Mouse (Mus musculus) urinary bladder, postnatal 36 days (tissue): ENCODE data around the gene Fmnl1.
"Not testable (repeated sequence)": the region's sequence is repeated elsewhere in the genome, so short reads cannot be mapped to it uniquely, and the experiment has no call there.

Experiments
- DNase-seq, 2 experiments: peaks; one replicate each; pipeline ENCODE4 v3.0.0; 2022; ENCODE audit warnings: low spot score in 2 of 2, mixed read lengths in 1 of 2

The Fmnl1 gene

GRCm38 (mm10) chr11:103221437-103221836 is 50.5 kb downstream of the Fmnl1 start:
- no peak for DNase-seq

DNA sequence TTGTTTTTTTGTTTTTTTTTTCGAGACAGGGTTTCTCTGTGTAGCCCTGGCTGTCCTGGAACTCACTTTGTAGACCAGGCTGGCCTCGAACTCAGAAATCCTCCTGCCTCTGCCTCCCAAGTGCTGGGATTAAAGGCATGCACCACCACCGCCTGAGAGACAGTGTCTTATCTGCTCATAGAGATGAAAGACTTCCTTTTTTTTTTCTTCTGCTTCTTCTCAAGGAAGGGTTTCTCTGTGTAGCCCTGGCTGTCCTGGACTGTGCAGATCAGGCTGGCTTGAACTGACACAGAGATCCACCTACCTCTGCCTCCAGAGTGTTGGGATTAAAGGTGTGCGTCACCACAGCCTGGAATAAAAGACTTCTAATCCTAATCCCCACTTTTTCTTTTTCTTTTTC is 51.8 kb downstream of the Fmnl1 start:
- DNase-seq, result not testable (repeated sequence)

- DNase-seq, result no peak
Observed at GRCm38 (mm10) chr11:103223444-103223843, 52.5 kb downstream of the Fmnl1 start.

GRCm38 (mm10) chr11:103223951-103224456 is 53.1 kb downstream of the Fmnl1 start:
- DNase-seq, result no peak

GRCm38 (mm10) chr11:103229608-103230007 is 58.7 kb downstream of the Fmnl1 start:
- DNase-seq, result no peak

DNA sequence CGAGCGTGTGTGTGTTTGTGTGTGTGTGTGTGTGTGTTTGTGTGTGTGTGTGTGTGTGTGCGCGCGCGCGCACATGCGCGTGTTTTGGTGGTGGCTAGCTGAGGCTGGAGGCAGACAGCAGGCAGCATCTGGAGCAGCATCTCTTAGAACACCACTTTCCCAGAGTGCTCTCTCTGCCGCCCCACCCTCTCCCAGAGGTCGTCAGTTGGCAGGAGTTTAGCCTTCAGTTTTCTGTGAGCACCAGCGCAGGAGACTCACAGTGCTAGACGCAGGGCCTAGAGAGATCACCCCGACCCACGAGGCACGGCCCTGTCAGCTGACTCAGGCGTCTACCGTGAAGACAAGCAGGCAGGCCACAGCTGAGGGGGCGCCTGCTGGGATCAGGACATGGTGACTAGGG is 59.7 kb downstream of the Fmnl1 start:
- DNase-seq, result no peak

- DNase-seq, result no peak
Observed at GRCm38 (mm10) chr11:103231367-103231766, 60.5 kb downstream of the Fmnl1 start.

DNA sequence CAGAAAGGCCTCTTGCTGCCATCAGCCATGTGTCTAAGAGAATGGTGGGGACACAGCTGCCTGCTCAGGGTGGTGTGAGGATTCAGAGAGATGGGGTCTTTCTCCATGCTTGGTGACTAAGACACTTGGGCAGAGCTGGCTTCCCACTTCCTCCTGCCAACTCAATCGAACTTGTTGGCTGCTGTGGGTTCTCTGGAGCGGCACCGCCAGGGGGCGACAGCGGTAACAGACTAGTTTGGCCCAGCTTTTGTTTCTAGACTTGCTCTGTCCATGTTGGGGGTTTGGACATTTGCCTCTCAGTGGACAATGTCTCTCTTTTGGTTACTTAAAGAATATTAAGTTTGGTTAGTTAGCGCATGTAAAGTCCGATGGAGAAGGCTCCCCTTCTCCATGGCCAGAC is 62.1 kb downstream of the Fmnl1 start:
- peak; percentile 73 to 82 for DNase-seq

- no peak for DNase-seq
Observed at GRCm38 (mm10) chr11:103234447-103234846, 63.5 kb downstream of the Fmnl1 start.

GRCm38 (mm10) chr11:103235702-103236101 is 64.8 kb downstream of the Fmnl1 start:
- no peak for DNase-seq

- DNase-seq, result no peak
Observed at GRCm38 (mm10) chr11:103236431-103236830, 65.5 kb downstream of the Fmnl1 start.

- DNase-seq, result peak; percentile 64 to 75
Observed at GRCm38 (mm10) chr11:103236903-103237302, 66.0 kb downstream of the Fmnl1 start.

DNA sequence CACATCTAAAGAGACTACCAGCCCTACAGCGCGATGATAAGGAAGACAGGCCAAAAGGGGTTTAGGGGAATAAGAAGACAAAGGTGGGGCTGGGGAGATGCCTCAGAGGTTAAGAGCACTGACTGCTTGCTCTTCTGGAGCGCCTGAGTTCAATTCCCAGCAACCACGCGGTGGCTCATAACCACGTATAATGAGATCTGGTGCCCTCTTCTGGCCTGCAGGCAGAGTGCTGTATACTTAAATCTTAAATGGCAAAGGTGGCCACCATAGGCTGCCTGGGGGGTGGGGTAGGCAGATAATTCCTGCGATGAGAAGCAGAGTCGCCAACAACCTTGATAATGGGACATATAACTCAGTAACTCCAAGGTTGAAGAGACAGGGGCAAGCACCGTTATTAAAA is 66.8 kb downstream of the Fmnl1 start:
- no peak for DNase-seq

DNA sequence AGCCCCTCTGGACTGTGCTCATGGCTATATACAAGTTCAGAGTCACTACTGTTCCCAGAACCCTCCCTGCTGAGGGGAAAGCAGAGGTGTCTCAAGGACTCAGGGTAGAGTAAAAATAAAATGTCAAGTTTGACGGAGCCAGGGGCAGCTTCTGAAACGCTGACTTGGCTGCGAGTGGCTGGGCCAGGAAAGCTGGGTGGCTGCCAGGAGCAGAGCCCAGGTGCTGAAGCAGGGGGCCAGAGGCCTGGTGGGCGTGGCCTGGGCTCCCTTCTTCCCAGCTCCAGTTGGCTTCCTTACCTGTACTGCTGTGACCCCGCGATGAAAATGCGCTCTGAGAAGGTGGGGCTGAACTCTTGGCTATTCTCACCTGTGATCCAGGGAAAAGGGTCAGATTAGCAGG is 69.8 kb downstream of the Fmnl1 start:
- DNase-seq, result no peak

DNA sequence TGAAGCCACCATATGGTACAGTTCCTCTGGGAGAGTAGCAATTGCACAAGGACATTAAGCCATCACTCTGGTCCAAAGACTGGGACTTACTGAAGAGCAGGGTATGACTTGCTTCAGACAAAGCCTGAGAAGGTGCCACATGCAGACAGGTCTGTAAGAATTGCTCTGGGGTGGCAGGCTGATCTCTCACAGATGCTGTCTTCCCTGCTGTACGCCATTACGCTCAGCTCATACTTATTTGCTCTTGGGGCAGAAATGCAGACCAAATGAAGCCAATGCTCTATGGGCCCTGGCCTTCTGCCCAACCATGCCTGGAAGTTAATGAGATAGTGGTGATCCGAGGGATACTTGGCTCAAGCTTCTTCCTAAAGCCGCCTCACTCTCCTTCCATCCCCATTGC is 73.9 kb downstream of the Fmnl1 start:
- DNase-seq, result no peak

DNA sequence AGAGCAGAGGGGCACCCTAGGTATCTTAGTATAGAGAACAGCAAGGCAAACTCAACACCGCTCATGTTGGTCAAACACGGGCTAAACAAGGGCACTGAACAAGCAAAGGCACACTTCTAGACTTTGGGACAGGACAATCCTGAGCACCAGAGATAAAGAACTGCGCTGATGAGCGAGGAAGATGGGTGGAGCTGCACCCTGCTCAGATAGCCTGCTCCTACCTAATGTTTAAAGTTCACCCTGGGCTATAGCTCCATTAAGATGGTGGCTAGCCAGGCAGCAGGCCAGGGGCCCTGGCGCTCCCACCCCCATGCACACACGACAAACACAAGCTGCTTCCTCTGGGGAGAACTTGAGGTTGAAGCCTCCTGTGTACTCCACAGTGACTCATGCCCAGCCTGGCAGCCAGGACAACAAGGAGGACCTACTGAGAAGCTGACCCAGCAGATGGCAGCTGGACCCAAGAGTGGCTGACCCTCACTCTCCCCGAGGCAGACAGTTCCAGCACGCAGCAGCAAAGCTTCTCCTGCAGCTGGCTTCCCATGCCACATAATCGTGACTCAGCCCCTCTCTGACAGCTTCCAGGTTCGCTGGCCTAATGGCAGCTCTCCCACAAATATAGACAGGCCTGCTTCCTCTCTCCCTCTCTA is 75.3 kb downstream of the Fmnl1 start:
- DNase-seq, result peak; percentile 41 to 58

DNA sequence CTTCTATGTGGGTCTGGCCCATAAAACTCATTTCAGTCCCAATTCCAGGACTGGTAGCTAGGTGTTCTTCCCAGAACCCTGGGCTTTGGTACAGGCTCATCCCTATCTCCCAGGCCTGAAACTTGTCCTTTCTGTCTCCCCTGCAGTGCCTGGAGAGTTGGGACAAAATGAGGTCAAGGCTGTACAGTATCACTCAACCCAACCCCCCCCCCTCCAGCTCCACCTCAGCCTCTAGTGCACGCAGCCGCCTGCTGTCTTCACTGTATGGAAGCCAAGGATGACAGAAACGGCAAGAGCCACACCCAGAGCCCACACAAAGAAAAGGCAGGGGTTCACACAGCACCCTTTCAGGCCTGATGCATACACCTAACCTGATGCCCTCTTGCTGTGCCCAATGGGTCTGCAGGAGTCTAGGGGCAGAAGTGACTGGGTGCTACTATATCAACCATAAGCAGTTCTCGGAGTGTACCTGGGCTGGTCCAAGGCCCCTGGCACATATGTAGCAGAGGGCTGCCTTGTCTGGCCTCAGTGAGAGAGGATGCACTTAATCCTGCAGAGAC is 75.9 kb downstream of the Fmnl1 start:
- no peak for DNase-seq

DNA sequence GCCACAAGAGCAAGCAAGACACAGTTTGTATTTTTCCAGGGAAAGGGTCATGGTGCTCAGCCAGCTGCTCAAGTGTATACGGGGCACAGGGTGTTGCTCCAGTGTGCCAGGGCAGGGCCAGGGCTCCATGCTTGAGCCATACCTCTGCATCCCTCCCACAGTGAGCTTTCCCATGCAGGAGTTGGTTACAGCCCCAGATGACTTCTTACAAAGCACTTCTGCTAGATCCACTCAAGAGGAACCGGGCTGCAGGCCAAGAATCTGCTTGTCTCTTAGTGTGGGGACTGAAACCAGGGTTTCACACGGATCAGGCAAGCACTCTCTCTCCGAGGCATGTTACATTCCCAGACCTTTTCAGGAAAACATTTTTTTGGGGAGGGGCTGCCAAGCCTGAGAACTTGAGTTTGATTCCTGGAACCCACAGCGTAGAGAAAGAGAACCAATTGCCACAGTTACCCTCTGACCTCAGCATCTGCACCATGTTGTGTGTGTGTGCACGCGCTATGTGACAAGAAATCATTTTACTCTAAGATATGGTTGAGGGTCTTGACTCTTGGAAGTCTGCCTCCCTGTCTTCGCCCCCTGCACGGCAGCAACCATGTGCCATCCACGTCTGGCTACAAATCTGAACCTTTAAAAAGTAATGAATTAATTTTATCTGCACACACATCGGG is 76.7 kb downstream of the Fmnl1 start:
- peak in 1 of 2 experiments; percentile 71 for DNase-seq
